Mouse (Mus musculus) embryonic facial prominence, embryonic 11.5 days (tissue): Measurements from ENCODE around the gene Srsf1. TPM values are rescaled to one million over a fixed set of nuclear protein-coding genes. Genes with fewer than 3 reads are reported as not detected.

Experiments used
- ATAC-seq: fragments of 200-750 bp; cut with Nextera tagmentation; replicated peaks from 2 replicates; pipeline ENCODE4 v1.8.0; 2017; ENCODE audit warnings: low read depth; ENCODE audit not compliant: insufficient number of reproducible peaks, low FRiP score, low TSS enrichment
- DNase-seq: peaks from one replicate; pipeline ENCODE4 v3.0.0-alpha.2; 2015; ENCODE audit warnings: low spot score
- H3K27ac ChIP-seq: fragments of 300-500 bp; sonication (generic); replicated peaks from 2 replicates; pipeline ENCODE4 v1.5.1; 2014; ENCODE audit warnings: mild to moderate bottlenecking, low read depth, low read length, control low read depth
- H3K27me3 ChIP-seq: fragments of 300-500 bp; sonication (generic); 2 replicates; pipeline ENCODE4 v1.6.1; 2014; ENCODE audit warnings: mild to moderate bottlenecking, low read length, moderate library complexity, mixed read lengths; ENCODE audit not compliant: control insufficient read depth, insufficient read depth
- H3K36me3 ChIP-seq: fragments of 300-500 bp; sonication (generic); replicated peaks from 2 replicates; pipeline ENCODE4 v1.6.1; 2014; ENCODE audit warnings: low read depth, mild to moderate bottlenecking, low read length, moderate library complexity, mixed read lengths; ENCODE audit not compliant: control insufficient read depth, insufficient read depth
- H3K4me1 ChIP-seq: fragments of 300-500 bp; sonication (generic); 2 replicates; pipeline ENCODE4 v1.6.1; 2014; ENCODE audit warnings: low read length, mixed read lengths; ENCODE audit not compliant: control insufficient read depth, insufficient read depth
- H3K4me2 ChIP-seq: fragments of 300-500 bp; sonication (generic); 2 replicates; pipeline ENCODE4 v1.6.1; 2014; ENCODE audit warnings: low read depth, mild to moderate bottlenecking, control low read depth, low read length, moderate library complexity
- H3K4me3 ChIP-seq: fragments of 300-500 bp; sonication (generic); 2 replicates; pipeline ENCODE4 v1.5.1; 2014; ENCODE audit warnings: low read depth, low read length, control low read depth
- H3K9ac ChIP-seq: fragments of 300-500 bp; sonication (generic); replicated peaks from 2 replicates; pipeline ENCODE4 v1.6.1; 2014; ENCODE audit warnings: mild to moderate bottlenecking, control low read depth, low read length
- H3K9me3 ChIP-seq: fragments of 300-500 bp; sonication (generic); replicated peaks from 2 replicates; pipeline ENCODE4 v1.6.1; 2016; ENCODE audit warnings: mild to moderate bottlenecking, low read length, inconsistent platforms, mixed read lengths; ENCODE audit not compliant: control insufficient read depth
- WGBS: fragments of 180-500 bp; shearing (Covaris S2); extraction: QIAGEN DNeasy Blood & Tissue Kit; methylation state at CpG from one replicate; pipeline ENCODE4 v1.1.7; 2014; 5-methylcytosine and 5-hydroxymethylcytosine counted together
- polyA plus RNA-seq: library from polyadenylated mRNA; unstranded; fragments of >200 nt; fragmentation: Nextera tagmentation; extraction: Ambion mirVana; gene quantifications from 2 replicates; pipeline ENCODE4 v1.2.1, GENCODE M21; 2014

Gene Srsf1
- polyA plus RNA-seq, 1 experiment from 2014 or later: 569 TPM

- ATAC-seq (peak; percentile 75), DNase-seq (peak; percentile 55)
- H3K4me3 ChIP-seq: peak overlapping the region; percentile 99
- WGBS: under 1% methylated on average over 65 of the region's 92 CpGs
- H3K27ac ChIP-seq: peak overlapping the region; percentile 98
- peaks cover 5% of the 10 kb centered on the region; the same call in 1 of the 2 replicates for H3K36me3 ChIP-seq
- no peaks in the 10 kb centered on the region for H3K27me3 ChIP-seq
- peak overlapping the region; percentile 79 for H3K4me2 ChIP-seq
- peak overlapping the region; percentile 99 for H3K9ac ChIP-seq
- no peaks in the 10 kb centered on the region for H3K9me3 ChIP-seq
- H3K4me1 ChIP-seq: peaks cover 3% of the 10 kb centered on the region
Observed at GRCm38 (mm10) chr11:88068411-88069245, 21.5 kb downstream of the Srsf1 start.

- peak overlapping the region; percentile 79 for H3K4me2 ChIP-seq
- H3K36me3 ChIP-seq: peaks cover 5% of the 10 kb centered on the region; the same call in 1 of the 2 replicates
- H3K9ac ChIP-seq: peak overlapping the region; percentile 99
- no peaks in the 10 kb centered on the region for H3K27me3 ChIP-seq
- H3K27ac ChIP-seq: peak overlapping the region; percentile 98
- WGBS: 0% methylated on average over 12 of the region's 12 CpGs
- H3K9me3 ChIP-seq: no peaks in the 10 kb centered on the region
- ATAC-seq (no peak), DNase-seq (no peak)
- peaks cover 3% of the 10 kb centered on the region for H3K4me1 ChIP-seq
- peak overlapping the region; percentile 99 for H3K4me3 ChIP-seq
Observed at GRCm38 (mm10) chr11:88069246-88069570, 22.0 kb downstream of the Srsf1 start.

GRCm38 (mm10) chr11:88070392-88070791 is 23.2 kb downstream of the Srsf1 start:
- H3K4me3 ChIP-seq: peak overlapping the region; percentile 99
- DNase-seq (no peak), ATAC-seq (no peak)
- no peaks in the 10 kb centered on the region for H3K9me3 ChIP-seq
- no peaks in the 10 kb centered on the region for H3K27me3 ChIP-seq
- H3K27ac ChIP-seq: no peak overlapping the region
- H3K36me3 ChIP-seq: peaks cover 5% of the 10 kb centered on the region; the same call in 1 of the 2 replicates
- H3K4me1 ChIP-seq: peaks cover 3% of the 10 kb centered on the region
- 37% methylated on average over 4 of the region's 4 CpGs for WGBS
- peak overlapping the region; percentile 79 for H3K4me2 ChIP-seq
- H3K9ac ChIP-seq: no peak overlapping the region

GRCm38 (mm10) chr11:88071113-88071512 is 23.9 kb downstream of the Srsf1 start:
- H3K4me3 ChIP-seq: peak overlapping the region; percentile 18
- ATAC-seq: no peak
- peak overlapping the region; percentile 23 for H3K9ac ChIP-seq
- H3K36me3 ChIP-seq: peaks cover 5% of the 10 kb centered on the region; the same call in 1 of the 2 replicates
- WGBS: 37% methylated on average over 5 of the region's 5 CpGs
- no peak for DNase-seq
- H3K4me1 ChIP-seq: peaks cover 3% of the 10 kb centered on the region
- no peaks in the 10 kb centered on the region for H3K27me3 ChIP-seq
- H3K27ac ChIP-seq: no peak overlapping the region
- H3K9me3 ChIP-seq: no peaks in the 10 kb centered on the region
- peak overlapping the region; percentile 79 for H3K4me2 ChIP-seq

- Histone ChIP-seq H3K4me3 (no peak overlapping the region), H3K36me3 (peaks cover 8% of the 10 kb centered on the region; the same call in 1 of the 2 replicates), H3K4me2 (no peak overlapping the region), H3K9me3 (no peaks in the 10 kb centered on the region), H3K9ac (no peak overlapping the region; the same call in 1 of the 2 replicates), H3K27me3 (no peaks in the 10 kb centered on the region), H3K4me1 (peaks cover 3% of the 10 kb centered on the region), H3K27ac (no peak overlapping the region)
- ATAC-seq: no peak
- DNase-seq: no peak
- WGBS: 88% methylated on average over 14 of the region's 14 CpGs
Observed at GRCm38 (mm10) chr11:88073343-88073875, 26.2 kb downstream of the Srsf1 start.

- Histone ChIP-seq H3K4me3 (no peak overlapping the region), H3K9me3 (no peaks in the 10 kb centered on the region), H3K4me2 (no peak overlapping the region), H3K4me1 (peaks cover 3% of the 10 kb centered on the region; the same call in 1 of the 2 replicates), H3K27me3 (no peaks in the 10 kb centered on the region), H3K27ac (no peak overlapping the region), H3K36me3 (peaks cover 8% of the 10 kb centered on the region), H3K9ac (no peak overlapping the region)
- ATAC-seq (no peak), DNase-seq (no peak)
- WGBS: 87% methylated on average over 1 of the region's 1 CpGs
Observed at GRCm38 (mm10) chr11:88075701-88076100, 28.5 kb downstream of the Srsf1 start.

DNA sequence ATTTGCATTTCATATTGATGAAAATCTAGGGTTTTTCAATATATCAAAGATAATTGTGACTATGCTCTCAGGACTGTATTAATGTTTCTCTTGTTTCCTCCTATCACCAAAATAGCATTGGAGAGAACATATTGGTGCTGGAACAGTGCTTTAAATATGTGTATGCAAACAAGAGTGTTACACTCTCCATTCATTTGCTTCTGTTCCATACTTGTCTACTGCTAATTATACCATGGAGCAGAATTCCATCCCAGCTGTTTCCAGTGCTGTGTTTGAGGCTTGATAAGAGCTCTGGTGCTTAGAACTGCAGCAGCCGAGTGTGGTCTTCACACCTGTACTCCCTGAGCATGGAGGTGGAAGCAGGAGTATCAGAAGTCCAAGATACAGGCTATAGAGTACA is 29.2 kb downstream of the Srsf1 start:
- Histone ChIP-seq H3K4me2 (no peak overlapping the region), H3K27ac (no peak overlapping the region), H3K27me3 (no peaks in the 10 kb centered on the region), H3K9ac (no peak overlapping the region), H3K4me1 (0 out of 2 replicates have a peak, but pooled peaks cover 3% of the 10 kb centered on the region), H3K4me3 (no peak overlapping the region), H3K9me3 (no peaks in the 10 kb centered on the region), H3K36me3 (peaks cover 8% of the 10 kb centered on the region)
- ATAC-seq (no peak), DNase-seq (no peak)
- 88% methylated on average over 1 of the region's 1 CpGs for WGBS

DNA sequence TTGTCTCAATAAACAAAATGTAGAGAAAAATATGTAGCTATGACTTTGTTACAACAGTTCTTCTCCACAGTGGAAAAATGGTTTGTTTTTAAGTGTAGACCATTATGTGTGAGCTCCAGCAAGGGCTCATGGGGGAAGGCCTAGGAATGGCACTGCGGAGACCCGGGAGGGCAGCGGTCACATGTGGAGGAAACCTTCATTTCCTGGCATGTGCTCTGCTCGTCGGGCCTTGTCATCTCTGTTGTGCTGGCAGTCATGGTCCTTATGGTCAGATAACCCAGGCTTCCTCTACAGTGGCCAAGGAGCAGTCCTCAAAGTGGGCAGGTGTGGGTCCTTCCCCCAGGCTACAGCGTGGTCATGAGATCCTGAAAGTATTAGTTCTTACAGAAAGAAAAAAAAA is 36.5 kb downstream of the Srsf1 start:
- Histone ChIP-seq H3K9me3 (no peaks in the 10 kb centered on the region), H3K4me1 (peaks cover 6% of the 10 kb centered on the region; the same call in 1 of the 2 replicates), H3K4me3 (no peak overlapping the region), H3K27ac (no peak overlapping the region), H3K36me3 (no peaks in the 10 kb centered on the region; the same call in none of the 2 replicates), H3K27me3 (no peaks in the 10 kb centered on the region), H3K9ac (no peak overlapping the region), H3K4me2 (no peak overlapping the region)
- ATAC-seq (no peak), DNase-seq (no peak)
- WGBS: 77% methylated on average over 6 of the region's 6 CpGs
